Mouse (Mus musculus) layer of hippocampus, adult 8-10 months (tissue): ENCODE data around the gene Gltpd2. TPM values are rescaled to one million over a fixed set of nuclear protein-coding genes. Genes with fewer than 3 reads are reported as not detected.

Experiments
- DNase-seq, 2 experiments: peaks; one replicate each; pipeline ENCODE4 v3.0.0; 2022; ENCODE audit warnings: low spot score in 2 of 2
- total RNA-seq, 4 experiments: library from RNA; stranded (reverse); gene quantifications; 2 replicates each; pipeline ENCODE4 v1.2.4; 2022

Gene Gltpd2
- total RNA-seq, 4 experiments from 2014 or later = not detected

DNA sequence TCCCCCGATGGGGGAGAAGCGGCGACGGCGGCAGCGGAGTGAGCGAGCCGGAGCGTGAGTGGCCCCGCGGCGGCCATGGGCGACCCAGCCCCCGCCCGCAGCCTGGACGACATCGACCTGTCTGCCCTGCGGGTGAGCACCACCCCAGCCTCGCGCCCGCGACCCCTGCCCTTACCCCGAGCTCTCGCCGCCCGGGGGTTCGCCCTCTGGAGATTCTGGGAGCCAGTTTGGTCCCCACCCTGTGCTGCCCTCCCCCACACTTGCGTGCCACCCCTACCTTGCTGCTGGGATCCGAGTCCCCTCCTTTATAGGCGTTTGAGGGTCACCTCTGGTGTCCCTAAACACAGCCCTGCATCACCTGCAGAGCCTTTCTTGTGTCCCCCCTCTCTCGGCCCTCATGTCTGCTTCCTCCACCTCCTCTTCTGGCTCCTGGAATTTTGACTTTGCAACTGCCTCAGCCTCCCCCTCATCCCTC is 44.0 kb downstream of the Gltpd2 start:
- no peak for DNase-seq

DNA sequence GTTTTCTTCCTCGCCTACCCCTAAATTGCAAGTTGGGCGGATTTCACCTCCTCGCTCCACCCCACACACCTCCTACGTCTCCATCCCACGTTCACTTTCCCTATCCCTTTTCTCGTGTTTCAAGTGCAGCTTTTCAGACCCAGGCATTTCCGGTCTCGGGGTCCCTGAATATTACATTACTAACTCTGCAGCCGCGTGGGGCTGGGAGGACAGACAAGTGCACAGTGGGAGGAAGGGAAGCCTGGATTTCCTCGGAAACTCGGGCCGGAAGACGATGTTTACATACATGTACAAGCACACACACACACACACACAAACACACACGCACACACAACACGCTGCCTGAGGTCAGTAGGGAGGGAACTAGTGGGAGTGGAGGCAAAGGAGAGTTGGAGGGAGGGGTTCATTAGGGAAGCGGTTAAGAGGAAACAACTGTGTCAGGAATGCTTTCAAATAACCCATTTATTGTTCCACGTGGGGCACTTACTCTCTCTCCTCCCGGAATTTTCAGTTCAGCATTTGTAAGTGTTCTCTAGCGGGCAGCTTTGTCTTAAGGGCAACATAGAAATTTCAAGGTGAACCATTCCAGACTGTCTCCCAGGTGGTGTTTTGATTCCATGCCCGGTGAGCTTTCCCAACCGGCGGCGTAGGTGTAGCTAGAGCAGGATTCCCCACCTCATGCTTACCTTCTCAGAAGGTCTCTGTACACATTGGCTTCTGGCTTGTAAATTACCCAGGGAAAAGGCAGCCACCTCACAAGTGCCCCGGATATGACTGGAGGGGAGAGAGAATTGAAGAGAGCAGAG is 44.7 kb downstream of the Gltpd2 start:
- DNase-seq = no peak

DNA sequence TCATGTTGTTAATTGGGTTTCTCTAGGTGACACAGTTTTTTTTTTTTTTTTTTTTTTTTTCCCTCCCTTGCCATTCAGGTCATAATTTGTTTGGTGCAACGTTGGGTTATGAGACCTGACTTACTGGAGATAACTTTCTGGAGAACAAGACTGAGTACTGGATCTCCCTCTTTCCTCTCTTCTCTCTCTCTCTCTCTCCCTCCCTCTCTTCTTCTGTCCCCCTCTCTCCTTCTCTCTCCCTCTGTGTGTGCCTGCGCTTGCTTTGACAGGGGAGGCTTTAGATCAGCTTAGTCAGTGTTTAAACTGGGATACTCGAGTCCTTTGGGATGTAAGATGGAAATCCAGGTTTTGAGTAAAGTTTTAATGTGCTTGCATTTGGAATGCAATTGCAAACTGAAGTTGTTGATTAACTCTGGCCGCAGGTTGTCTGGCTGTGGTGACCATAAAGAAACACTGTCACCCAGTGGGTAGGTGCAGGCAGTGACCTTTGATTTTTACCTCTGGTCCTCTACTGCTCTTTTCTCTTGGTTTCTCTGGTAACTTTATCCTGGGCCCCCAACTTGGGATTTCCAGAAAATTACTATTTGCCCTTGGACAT is 45.4 kb downstream of the Gltpd2 start:
- no peak for DNase-seq

DNA sequence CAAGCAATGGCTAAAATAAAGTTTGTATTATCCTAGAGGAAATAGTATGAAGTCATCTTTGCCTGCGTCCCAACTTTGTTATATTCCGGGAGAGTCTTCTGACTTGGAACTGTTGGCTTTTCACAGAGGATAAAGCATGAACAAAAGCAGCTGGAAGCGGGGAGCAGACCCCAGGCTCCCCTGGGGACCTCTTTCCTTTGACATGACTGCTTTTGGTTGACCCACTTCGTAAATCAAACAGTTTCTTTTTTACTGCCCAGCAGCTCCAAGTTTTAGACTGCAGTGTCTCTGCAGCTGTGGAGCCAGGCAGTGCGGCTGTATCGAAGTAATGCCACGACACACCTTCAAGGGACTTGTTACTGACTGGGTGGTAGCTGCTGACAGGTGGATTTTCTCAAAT is 47.6 kb downstream of the Gltpd2 start:
- no peak for DNase-seq

Other genes starting within 250 kb of the Gltpd2 start
- under 1 TPM in 3 of 4 experiments, not detected in 1; 0.18 to 0.38 (median 0.18) TPM for gene Alox12e, start 196.6 kb upstream of the Gltpd2 start, total RNA-seq
- under 1 TPM in 2 of 4 experiments, not detected in 2; 0.45 to 0.61 TPM for gene Alox15, start 167.2 kb upstream of the Gltpd2 start, total RNA-seq
- 10 to 100 TPM; 32.8 to 35.6 (median 33.8) TPM for gene Pelp1, start 109.2 kb upstream of the Gltpd2 start, total RNA-seq
- gene Arrb2, start 86.6 kb upstream of the Gltpd2 start, total RNA-seq = 100 to 1,000 TPM in 2 of 4 experiments, 10 to 100 TPM in 2; 97.4 to 116 (median 101) TPM
- 10 to 100 TPM; 10.6 to 16.9 (median 15.2) TPM for gene Med11, start 67.3 kb upstream of the Gltpd2 start, total RNA-seq
- gene Zmynd15, start 59.8 kb upstream of the Gltpd2 start, total RNA-seq = 1 to 10 TPM in 2 of 4 experiments, under 1 TPM in 2; 0.45 to 2.0 (median 1.1) TPM
- 1 to 10 TPM; 1.4 to 6.7 (median 3.5) TPM for gene Cxcl16, start 59.2 kb upstream of the Gltpd2 start, total RNA-seq
- not detected for gene Tm4sf5, start 14.0 kb upstream of the Gltpd2 start, total RNA-seq
- not detected for gene Vmo1, start 4.6 kb upstream of the Gltpd2 start, total RNA-seq
- 100 to 1,000 TPM; 176 to 204 (median 189) TPM for gene Psmb6, start 6.2 kb downstream of the Gltpd2 start, total RNA-seq
- gene Gm40193, start 13.7 kb downstream of the Gltpd2 start, total RNA-seq = not detected
- 10 to 100 TPM; 18.2 to 23.4 (median 20.2) TPM for gene Pld2, start 20.9 kb downstream of the Gltpd2 start, total RNA-seq
- 100 to 1,000 TPM; 419 to 496 (median 460) TPM for gene Mink1, start 43.7 kb downstream of the Gltpd2 start, total RNA-seq
- 1 to 10 TPM in 1 of 4 experiments, under 1 TPM in 2, not detected in 1; 0.54 to 1.1 (median 0.87) TPM for gene 4930544D05Rik, start 96.7 kb downstream of the Gltpd2 start, total RNA-seq
- gene Chrne, start 100.0 kb downstream of the Gltpd2 start, total RNA-seq = 1 to 10 TPM in 1 of 4 experiments, not detected in 3; 1.0 TPM
- under 1 TPM in 1 of 4 experiments, not detected in 3; 0.21 TPM for gene Gp1ba, start 119.9 kb downstream of the Gltpd2 start, total RNA-seq
- gene Rnf167, start 128.0 kb downstream of the Gltpd2 start, total RNA-seq = 100 to 1,000 TPM in 1 of 4 experiments, 10 to 100 TPM in 3; 84.8 to 102 (median 92.8) TPM
- 100 to 1,000 TPM; 118 to 129 (median 122) TPM for gene Slc25a11, start 128.3 kb downstream of the Gltpd2 start, total RNA-seq
- 100 to 1,000 TPM; 268 to 335 (median 298) TPM for gene Pfn1, start 135.4 kb downstream of the Gltpd2 start, total RNA-seq
- gene Eno3, start 138.0 kb downstream of the Gltpd2 start, total RNA-seq = 10 to 100 TPM in 3 of 4 experiments, 1 to 10 TPM in 1; 10.0 to 14.5 (median 11.2) TPM
- gene Spag7, start 150.2 kb downstream of the Gltpd2 start, total RNA-seq = 10 to 100 TPM; 47.4 to 54.8 (median 51.8) TPM
- gene Camta2, start 168.9 kb downstream of the Gltpd2 start, total RNA-seq = 100 to 1,000 TPM; 291 to 332 (median 307) TPM
- 1 to 10 TPM; 3.8 to 6.5 (median 4.7) TPM for gene Inca1, start 181.0 kb downstream of the Gltpd2 start, total RNA-seq
- gene Kif1c, start 181.4 kb downstream of the Gltpd2 start, total RNA-seq = 10 to 100 TPM; 71.2 to 92.9 (median 83.9) TPM
- gene Zfp3, start 245.0 kb downstream of the Gltpd2 start, total RNA-seq = 10 to 100 TPM; 20.4 to 23.8 (median 22.2) TPM